Mouse (Mus musculus): Measurements from ENCODE around the gene Fam102a.

GRCm38 (mm10) chr2:32512592-32512991 lies 22.5 kb upstream of the Fam102a start:
- TF ChIP-seq CTCF (IDR thresholded peaks at IDR 0.05; ENCODE audit: control insufficient read depth, insufficient read depth, insufficient replicate concordance, low read depth, low read length): no peak
- no peak for TF ChIP-seq POLR2A (IDR thresholded peaks at IDR 0.05; ENCODE audit: control insufficient read depth, low read depth, low read length)

Measured in testis, adult 2 months (tissue).